Mouse (Mus musculus): ENCODE results near the gene Armc3. TPM values are rescaled to one million over a fixed set of nuclear protein-coding genes. Genes with fewer than 3 reads are reported as not detected.
A peak's percentile ranks its signal among the peaks of the same experiment; 100 is the strongest.

The Armc3 gene
- total RNA-seq, 2 experiments from 2014 or later = 0.50 to 0.57 TPM

DNA sequence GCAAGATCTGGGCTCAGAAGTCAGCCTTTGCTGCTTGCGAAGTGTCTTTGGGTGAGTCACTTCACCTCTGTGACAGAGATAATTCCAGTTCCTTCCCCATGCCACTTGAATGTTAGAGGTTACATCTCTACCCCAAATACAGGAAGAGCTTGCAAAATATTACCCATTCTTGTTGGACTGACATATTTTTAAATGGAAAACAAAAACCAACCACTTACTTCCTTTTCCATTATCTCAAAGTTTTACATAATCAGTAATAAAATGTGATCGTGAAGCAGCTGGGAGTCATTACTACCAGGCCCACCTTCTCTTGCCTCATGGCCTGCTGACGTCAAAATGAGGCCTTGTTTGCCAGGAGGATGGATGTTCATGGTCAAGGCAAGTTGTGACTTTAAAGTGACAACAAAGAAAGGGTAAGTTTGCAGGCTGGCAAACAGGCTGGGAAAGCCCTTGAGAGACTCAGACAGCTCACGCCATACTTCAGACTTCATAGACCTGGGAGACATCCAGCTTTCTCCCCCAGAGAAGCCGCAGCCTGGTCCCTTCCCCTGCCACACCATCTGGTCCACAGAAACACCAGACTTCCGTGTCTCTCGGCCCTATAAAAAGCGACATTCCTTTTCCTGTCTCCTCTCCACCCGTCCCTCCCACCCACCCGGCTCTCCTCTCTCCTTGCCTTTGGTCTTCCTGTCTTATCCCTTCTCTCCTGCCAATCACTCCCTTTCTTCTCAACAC, 145.0 kb downstream of the Armc3 start:
- DNase-seq (ENCODE audit: low spot score in 2 of 2) = peak; percentile 48 to 91
- intact Hi-C loops (cut with DNase I) = loop anchor here (1.0 to 10.0 kb wide), 5 partner anchors 67 to 952 kb away; partner anchors contain the start of genes 4930426L09Rik, Dnajc1, Pip4k2a and Spag6

DNA sequence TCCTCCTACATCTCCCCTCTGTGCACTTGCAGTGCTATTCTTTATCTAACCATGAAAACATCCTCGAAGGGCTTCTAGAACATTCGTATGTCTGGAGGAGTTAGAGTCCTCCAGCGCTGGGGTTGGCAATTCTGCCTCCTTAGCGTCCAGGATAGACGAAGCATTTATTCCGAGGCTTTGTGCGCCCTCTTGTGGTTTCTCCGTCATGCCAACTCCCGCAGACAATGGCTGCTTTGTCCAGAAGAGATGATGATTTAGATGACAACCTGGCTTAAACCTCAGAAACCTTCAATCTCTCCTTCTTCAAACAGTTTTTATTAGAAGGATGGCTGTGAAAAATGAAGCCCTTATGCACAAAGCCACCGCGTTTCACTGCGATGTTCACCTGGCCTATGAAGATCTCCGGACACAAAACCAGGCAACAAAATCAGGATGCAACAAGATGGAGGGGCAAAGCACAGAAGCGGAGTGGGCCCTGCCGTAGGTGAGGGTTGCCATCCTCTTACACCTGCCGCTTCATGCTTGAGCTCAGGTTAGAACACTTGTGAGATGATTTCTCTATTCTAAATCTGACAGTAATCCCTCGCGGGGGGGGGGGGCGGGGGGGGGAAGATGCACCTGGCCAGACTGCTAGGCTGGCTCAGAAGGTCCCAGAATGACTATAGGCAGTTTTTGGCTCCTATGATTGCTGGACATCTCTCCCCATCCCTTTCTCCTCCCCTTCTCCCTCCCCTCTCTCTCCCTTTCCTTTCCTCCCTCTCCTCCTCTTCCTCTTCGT, 145.7 kb downstream of the Armc3 start:
- intact Hi-C loops (cut with DNase I) = loop anchor here (1.0 to 10.0 kb wide), 5 partner anchors 68 to 953 kb away; partner anchors contain the start of genes 4930426L09Rik, Dnajc1, Pip4k2a and Spag6
- peak; percentile 90 to 95 for DNase-seq (ENCODE audit: low spot score in 2 of 2)

GRCm38 (mm10) chr2:19345414-19345964, 146.4 kb downstream of the Armc3 start:
- no peak for DNase-seq (ENCODE audit: low spot score in 2 of 2)
- intact Hi-C loops (cut with DNase I) = loop anchor here (2.0 to 10.0 kb wide), 2 partner anchors 69 to 651 kb away; partner anchors contain the start of gene Spag6

- DNase-seq (ENCODE audit: low spot score in 2 of 2) = no peak
- intact Hi-C loops (cut with DNase I) = loop anchor here (10.0 kb wide), 1 partner anchor 654 kb away; the partner anchor contains the start of gene Spag6
These were observed 149.4 kb downstream of the Armc3 start for GRCm38 (mm10) chr2:19348454-19348853.

DNA sequence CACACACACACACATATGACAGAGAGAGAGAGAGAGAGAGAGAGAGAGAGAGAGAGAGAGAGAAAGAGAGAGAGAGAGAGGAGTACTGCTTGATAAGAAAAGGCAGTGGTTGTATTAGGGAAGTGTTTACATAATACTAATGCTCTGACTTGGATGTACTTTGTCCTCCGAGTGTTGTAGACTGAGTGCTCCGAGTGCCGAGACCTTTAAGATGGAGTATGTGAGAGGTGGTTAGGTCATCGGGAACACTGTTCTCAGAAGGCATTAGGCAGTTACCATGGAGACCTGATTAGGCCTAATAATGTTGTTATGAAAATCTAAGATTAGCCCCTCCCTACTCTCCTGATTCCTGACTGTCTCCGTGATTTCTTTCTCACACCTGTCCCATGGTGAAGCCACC, 151.1 kb downstream of the Armc3 start:
- no peak for DNase-seq (ENCODE audit: low spot score in 2 of 2)
- intact Hi-C loops (cut with DNase I) = no loop called here

GRCm38 (mm10) chr2:19351615-19352253, 152.6 kb downstream of the Armc3 start:
- DNase-seq (ENCODE audit: low spot score in 2 of 2) = no peak
- intact Hi-C loops (cut with DNase I) = loop anchor here (1.0 kb wide), 1 partner anchor 11 kb away; no protein-coding TSS in a partner anchor

DNA sequence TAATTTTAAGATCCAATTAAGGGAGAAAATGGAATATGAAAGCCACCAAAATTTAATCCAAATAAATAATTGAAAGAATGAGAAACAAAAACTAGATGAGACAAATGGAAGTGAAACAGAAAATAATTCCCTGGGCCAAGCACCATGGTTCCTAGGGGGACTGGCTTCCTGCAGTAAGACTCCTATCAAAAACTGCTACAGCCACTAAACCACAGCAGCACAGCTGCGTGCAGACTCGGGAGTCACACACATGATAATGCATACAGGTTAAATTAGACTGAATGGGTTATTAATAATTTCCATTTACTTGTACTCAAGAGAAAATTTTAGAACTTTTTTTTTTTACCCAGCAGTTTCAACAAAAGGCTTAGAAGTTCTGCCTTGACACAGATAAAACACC, 154.1 kb downstream of the Armc3 start:
- intact Hi-C loops (cut with DNase I) = no loop called here
- DNase-seq (ENCODE audit: low spot score in 2 of 2) = no peak

Other genes starting within 250 kb of the Armc3 start
- gene Pip4k2a, start 201.2 kb upstream of the Armc3 start, total RNA-seq (2021) = 10 to 100 TPM; 49.8 to 50.1 TPM
- gene 4930426L09Rik, start 201.0 kb upstream of the Armc3 start, total RNA-seq (2021) = 1 to 10 TPM; 1.3 to 1.8 TPM
- 10 to 100 TPM; 17.8 to 22.1 TPM for gene Msrb2, start 172.1 kb downstream of the Armc3 start, total RNA-seq (2021)
- not detected for gene Ptf1a, start 246.4 kb downstream of the Armc3 start, total RNA-seq (2021)